Mouse (Mus musculus) heart, adult 10 weeks (tissue): ENCODE results near the gene Mup13. TPM values are rescaled to one million over a fixed set of nuclear protein-coding genes. Genes with fewer than 3 reads are reported as not detected.

Experiments
- polyA plus RNA-seq: library from polyadenylated mRNA; stranded (reverse); fragments of 350-450 nt; fragmentation: Illumina TruSeq; extraction: RNeasy Lipid Tissue Mini Kit (QIAGEN cat#74804); gene quantifications from one replicate; pipeline ENCODE4 v1.2.3, GENCODE M21; 2014; ENCODE audit warnings: low read depth, low replicate concordance

Gene Mup13
- not detected for polyA plus RNA-seq

DNA sequence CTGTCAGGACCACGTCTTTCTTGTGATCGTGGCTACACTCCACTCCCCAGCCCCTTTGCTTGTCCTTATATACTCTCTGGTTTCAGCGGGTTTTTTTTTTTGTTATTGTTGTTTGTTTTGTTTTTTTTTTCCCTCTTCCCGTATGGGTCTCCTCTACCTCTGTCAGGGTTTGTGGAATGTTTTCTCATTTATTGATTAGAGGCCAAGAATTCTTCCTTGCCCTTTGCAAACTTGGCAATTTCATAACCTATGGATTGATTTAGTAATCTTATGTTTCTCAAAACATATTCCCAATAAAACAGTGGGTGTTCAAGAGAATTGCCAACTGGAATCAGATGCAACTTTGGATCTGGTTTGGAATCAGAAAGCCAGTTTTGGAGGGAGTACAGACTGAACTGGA is at the start of gene Mup13:
Gene Mup13 (minus strand): TSS at position 101 of the 400 bp plus-strand sequence.

Other genes starting within 250 kb of the Mup13 start
- 3.4 TPM for gene Mup14, start 75.7 kb upstream of the Mup13 start, polyA plus RNA-seq
- 0.76 TPM for gene Mup15, start 211.5 kb upstream of the Mup13 start, polyA plus RNA-seq